Mouse (Mus musculus) stomach, embryonic 16.5 days (tissue): ENCODE measurements around the gene Sntg2. TPM values are rescaled to one million over a fixed set of nuclear protein-coding genes. Genes with fewer than 3 reads are reported as not detected.
A peak's percentile ranks its signal among the peaks of the same experiment; 100 is the strongest.

ENCODE experiments used
- ATAC-seq: fragments of 200-750 bp; cut with Nextera tagmentation; 2 replicates; pipeline ENCODE4 v1.8.0; 2017; ENCODE audit warnings: moderate number of reproducible peaks, moderate TSS enrichment; ENCODE audit not compliant: insufficient read depth, low FRiP score
- H3K27ac ChIP-seq: fragments of 300-500 bp; sonication (generic); 2 replicates; pipeline ENCODE4 v1.5.1; 2014; ENCODE audit warnings: low read length
- H3K27me3 ChIP-seq: fragments of 300-500 bp; sonication (generic); 2 replicates; pipeline ENCODE4 v1.6.1; 2014; ENCODE audit warnings: low read length, control low read depth, mixed read lengths; ENCODE audit not compliant: control insufficient read depth, insufficient read depth
- H3K36me3 ChIP-seq: fragments of 300-500 bp; sonication (generic); 2 replicates; pipeline ENCODE4 v1.6.1; 2014; ENCODE audit warnings: low read length; ENCODE audit not compliant: control insufficient read depth, insufficient read depth
- H3K4me1 ChIP-seq: fragments of 300-500 bp; sonication (generic); 2 replicates; pipeline ENCODE4 v1.6.1; 2014; ENCODE audit warnings: low read length, control low read depth, mixed read lengths; ENCODE audit not compliant: control insufficient read depth, insufficient read depth
- H3K4me2 ChIP-seq: fragments of 300-500 bp; sonication (generic); 2 replicates; pipeline ENCODE4 v1.6.1; 2014; ENCODE audit warnings: low read depth, low read length, mixed read lengths
- H3K4me3 ChIP-seq: fragments of 300-500 bp; sonication (generic); replicated peaks from 2 replicates; pipeline ENCODE4 v1.5.1; 2014; ENCODE audit warnings: mild to moderate bottlenecking, low read length
- H3K9ac ChIP-seq: fragments of 300-500 bp; sonication (generic); 2 replicates; pipeline ENCODE4 v1.6.1; 2014; ENCODE audit warnings: low read length
- H3K9me3 ChIP-seq: fragments of 300-500 bp; sonication (generic); replicated peaks from 2 replicates; pipeline ENCODE4 v1.6.1; 2016; ENCODE audit warnings: low read length, control low read depth; ENCODE audit not compliant: control insufficient read depth
- WGBS: fragments of 180-500 bp; shearing (Covaris S2); extraction: QIAGEN DNeasy Blood & Tissue Kit; methylation state at CpG from one replicate; pipeline ENCODE4 v1.1.7; 2014; 5-methylcytosine and 5-hydroxymethylcytosine counted together
- polyA plus RNA-seq: library from polyadenylated mRNA; unstranded; fragments of >200 nt; fragmentation: Nextera tagmentation; extraction: Ambion mirVana; gene quantifications from 2 replicates; pipeline ENCODE4 v1.2.1, GENCODE M21; 2015

Gene Sntg2
- polyA plus RNA-seq, 1 experiment from 2014 or later: 29.7 TPM

GRCm38 (mm10) chr12:30257664-30258063 is 115.5 kb downstream of the Sntg2 start:
- no peaks in the 10 kb centered on the region for H3K27me3 ChIP-seq
- H3K9me3 ChIP-seq: no peaks in the 10 kb centered on the region
- no peaks in the 10 kb centered on the region for H3K4me1 ChIP-seq
- no peak overlapping the region for H3K9ac ChIP-seq
- no peaks in the 10 kb centered on the region for H3K36me3 ChIP-seq
- no peak overlapping the region for H3K27ac ChIP-seq
- no peak for ATAC-seq
- no peak overlapping the region for H3K4me3 ChIP-seq
- no peak overlapping the region for H3K4me2 ChIP-seq
- 90% methylated on average over 7 of the region's 7 CpGs for WGBS

- Histone ChIP-seq H3K9me3 (no peaks in the 10 kb centered on the region), H3K27me3 (no peaks in the 10 kb centered on the region), H3K36me3 (no peaks in the 10 kb centered on the region), H3K4me2 (no peak overlapping the region), H3K9ac (no peak overlapping the region), H3K4me3 (no peak overlapping the region), H3K4me1 (no peaks in the 10 kb centered on the region), H3K27ac (no peak overlapping the region)
- no peak for ATAC-seq
- WGBS: 73% methylated on average over 3 of the region's 3 CpGs
Observed at GRCm38 (mm10) chr12:30256207-30256606, 117.0 kb downstream of the Sntg2 start.

- Histone ChIP-seq H3K27me3 (no peaks in the 10 kb centered on the region), H3K4me3 (no peak overlapping the region), H3K4me2 (no peak overlapping the region), H3K9me3 (no peaks in the 10 kb centered on the region), H3K36me3 (no peaks in the 10 kb centered on the region), H3K27ac (no peak overlapping the region), H3K9ac (no peak overlapping the region), H3K4me1 (no peaks in the 10 kb centered on the region)
- no peak for ATAC-seq
- WGBS: 89% methylated on average over 10 of the region's 10 CpGs
Observed at GRCm38 (mm10) chr12:30254581-30254980, 118.6 kb downstream of the Sntg2 start.

GRCm38 (mm10) chr12:30252381-30252780 is 120.8 kb downstream of the Sntg2 start:
- WGBS: 92% methylated on average over 4 of the region's 4 CpGs
- no peaks in the 10 kb centered on the region for H3K4me1 ChIP-seq
- no peak overlapping the region for H3K4me2 ChIP-seq
- H3K9ac ChIP-seq: no peak overlapping the region
- H3K27me3 ChIP-seq: no peaks in the 10 kb centered on the region
- H3K4me3 ChIP-seq: no peak overlapping the region
- no peaks in the 10 kb centered on the region for H3K36me3 ChIP-seq
- H3K9me3 ChIP-seq: no peaks in the 10 kb centered on the region
- H3K27ac ChIP-seq: no peak overlapping the region
- no peak for ATAC-seq

- Histone ChIP-seq H3K27ac (no peak overlapping the region), H3K36me3 (no peaks in the 10 kb centered on the region), H3K27me3 (no peaks in the 10 kb centered on the region), H3K9me3 (no peaks in the 10 kb centered on the region), H3K9ac (no peak overlapping the region), H3K4me2 (no peak overlapping the region), H3K4me3 (no peak overlapping the region), H3K4me1 (0 out of 2 replicates have a peak, but pooled peaks cover 1% of the 10 kb centered on the region)
- 88% methylated on average over 8 of the region's 8 CpGs for WGBS
- no peak for ATAC-seq
Observed at GRCm38 (mm10) chr12:30251283-30251829, 121.8 kb downstream of the Sntg2 start.

GRCm38 (mm10) chr12:30249068-30249467 is 124.1 kb downstream of the Sntg2 start:
- H3K9me3 ChIP-seq: no peaks in the 10 kb centered on the region
- ATAC-seq: no peak
- no peak overlapping the region for H3K27ac ChIP-seq
- no peaks in the 10 kb centered on the region for H3K36me3 ChIP-seq
- 88% methylated on average over 3 of the region's 3 CpGs for WGBS
- no peak overlapping the region for H3K4me3 ChIP-seq
- 0 out of 2 replicates have a peak, but pooled peaks cover 6% of the 10 kb centered on the region for H3K4me1 ChIP-seq
- no peaks in the 10 kb centered on the region for H3K27me3 ChIP-seq
- H3K9ac ChIP-seq: no peak overlapping the region
- H3K4me2 ChIP-seq: no peak overlapping the region

- no peak overlapping the region for H3K27ac ChIP-seq
- H3K9ac ChIP-seq: no peak overlapping the region
- no peak for ATAC-seq
- H3K36me3 ChIP-seq: no peaks in the 10 kb centered on the region
- H3K27me3 ChIP-seq: no peaks in the 10 kb centered on the region
- 71% methylated on average over 5 of the region's 5 CpGs for WGBS
- no peak overlapping the region for H3K4me2 ChIP-seq
- H3K4me3 ChIP-seq: no peak overlapping the region
- 0 out of 2 replicates have a peak, but pooled peaks cover 6% of the 10 kb centered on the region for H3K4me1 ChIP-seq
- H3K9me3 ChIP-seq: no peaks in the 10 kb centered on the region
Observed at GRCm38 (mm10) chr12:30246286-30246945, 126.8 kb downstream of the Sntg2 start.

- H3K36me3 ChIP-seq: no peaks in the 10 kb centered on the region
- H3K9ac ChIP-seq: no peak overlapping the region
- H3K4me2 ChIP-seq: no peak overlapping the region
- peak overlapping the region; percentile 6; the same call in 1 of the 2 replicates for H3K27ac ChIP-seq
- no peaks in the 10 kb centered on the region for H3K9me3 ChIP-seq
- H3K27me3 ChIP-seq: no peaks in the 10 kb centered on the region
- H3K4me1 ChIP-seq: 0 out of 2 replicates have a peak, but pooled peaks cover 6% of the 10 kb centered on the region
- ATAC-seq: no peak
- 42% methylated on average over 2 of the region's 2 CpGs for WGBS
- H3K4me3 ChIP-seq: no peak overlapping the region
Observed at GRCm38 (mm10) chr12:30244194-30244593, 129.0 kb downstream of the Sntg2 start.

- Histone ChIP-seq H3K4me1 (no peaks in the 10 kb centered on the region), H3K4me2 (no peak overlapping the region), H3K4me3 (no peak overlapping the region), H3K27me3 (no peaks in the 10 kb centered on the region), H3K9me3 (no peaks in the 10 kb centered on the region), H3K36me3 (no peaks in the 10 kb centered on the region), H3K9ac (no peak overlapping the region), H3K27ac (no peak overlapping the region)
- no peak for ATAC-seq
- 80% methylated on average over 3 of the region's 3 CpGs for WGBS
Observed at GRCm38 (mm10) chr12:30240891-30241290, 132.3 kb downstream of the Sntg2 start.
